Mouse (Mus musculus): ENCODE measurements around the gene Ak5. TPM values are rescaled to one million over a fixed set of nuclear protein-coding genes. Genes with fewer than 3 reads are reported as not detected.
"Not testable (repeated sequence)": the region's sequence is repeated elsewhere in the genome, so short reads cannot be mapped to it uniquely, and the experiment has no call there.

Ak5 gene
- total and polyA plus RNA-seq, 2 experiments from 2014 or later: 0.11 TPM; not detected in 1

- DNase-seq (ENCODE audit: low spot score) (no peak), ATAC-seq (ENCODE audit: insufficient read depth, low read depth) (no peak)
- 69% methylated on average over 6 of the region's 6 CpGs for WGBS
- Histone ChIP-seq H3K9ac (replicated peaks; ENCODE audit: low read depth, low read length) (no peak overlapping the region), H3K27me3 (ENCODE audit: control insufficient read depth, insufficient read depth, low read length) (no peaks in the 10 kb centered on the region), H3K4me1 (ENCODE audit: control insufficient read depth, insufficient read depth) (no peaks in the 10 kb centered on the region), H3K4me2 (ENCODE audit: low read depth, low read length) (no peak overlapping the region), H3K36me3 (replicated peaks; ENCODE audit: control insufficient read depth, insufficient read depth, low read length) (no peaks in the 10 kb centered on the region), H3K9me3 (replicated peaks; ENCODE audit: control insufficient read depth, low read length) (no peaks in the 10 kb centered on the region), H3K4me3 (ENCODE audit: low read depth, low read length) (no peak overlapping the region), H3K27ac (ENCODE audit: low read depth) (no peak overlapping the region)
- TF ChIP-seq EP300 (IDR thresholded peaks at IDR 0.05; ENCODE audit: low read depth): no peak
Measured at GRCm38 (mm10) chr3:152585581-152585980, 82.6 kb downstream of the Ak5 start.

GRCm38 (mm10) chr3:152583033-152583432, 85.1 kb downstream of the Ak5 start:
- no peaks in the 10 kb centered on the region for H3K4me1 ChIP-seq (ENCODE audit: control insufficient read depth, insufficient read depth)
- H3K36me3 ChIP-seq (replicated peaks; ENCODE audit: control insufficient read depth, insufficient read depth, low read length): no peaks in the 10 kb centered on the region
- ATAC-seq (ENCODE audit: insufficient read depth, low read depth) (no peak), DNase-seq (ENCODE audit: low spot score) (no peak)
- no peak for TF ChIP-seq EP300 (IDR thresholded peaks at IDR 0.05; ENCODE audit: low read depth)
- TF ChIP-seq CTCF (IDR thresholded peaks at IDR 0.05; ENCODE audit: low read depth): no peak
- H3K9me3 ChIP-seq (replicated peaks; ENCODE audit: control insufficient read depth, low read length): no peaks in the 10 kb centered on the region
- no peak overlapping the region for H3K27ac ChIP-seq (ENCODE audit: low read depth)
- H3K9ac ChIP-seq (replicated peaks; ENCODE audit: low read depth, low read length): no peak overlapping the region
- H3K27me3 ChIP-seq (ENCODE audit: control insufficient read depth, insufficient read depth, low read length): no peaks in the 10 kb centered on the region
- H3K4me2 ChIP-seq (ENCODE audit: low read depth, low read length): no peak overlapping the region
- no peak overlapping the region for H3K4me3 ChIP-seq (ENCODE audit: low read depth, low read length)

GRCm38 (mm10) chr3:152581853-152582252, 86.3 kb downstream of the Ak5 start:
- H3K4me2 ChIP-seq (ENCODE audit: low read depth, low read length); ATAC-seq (ENCODE audit: insufficient read depth, low read depth); H3K27ac ChIP-seq (ENCODE audit: low read depth); DNase-seq (ENCODE audit: low spot score); H3K9me3 ChIP-seq (replicated peaks; ENCODE audit: control insufficient read depth, low read length); H3K4me3 ChIP-seq (ENCODE audit: low read depth, low read length); H3K4me1 ChIP-seq (ENCODE audit: control insufficient read depth, insufficient read depth); H3K36me3 ChIP-seq (replicated peaks; ENCODE audit: control insufficient read depth, insufficient read depth, low read length); H3K9ac ChIP-seq (replicated peaks; ENCODE audit: low read depth, low read length); H3K27me3 ChIP-seq (ENCODE audit: control insufficient read depth, insufficient read depth, low read length): not testable (repeated sequence)
- WGBS: 84% methylated on average over 3 of the region's 3 CpGs

GRCm38 (mm10) chr3:152579984-152580591, 88.1 kb downstream of the Ak5 start:
- 53% methylated on average over 10 of the region's 10 CpGs for WGBS
- Histone ChIP-seq H3K27ac (ENCODE audit: low read depth) (no peak overlapping the region), H3K27me3 (ENCODE audit: control insufficient read depth, insufficient read depth, low read length) (no peaks in the 10 kb centered on the region), H3K36me3 (replicated peaks; ENCODE audit: control insufficient read depth, insufficient read depth, low read length) (no peaks in the 10 kb centered on the region), H3K4me3 (ENCODE audit: low read depth, low read length) (no peak overlapping the region), H3K4me1 (ENCODE audit: control insufficient read depth, insufficient read depth) (no peaks in the 10 kb centered on the region), H3K9ac (replicated peaks; ENCODE audit: low read depth, low read length) (no peak overlapping the region), H3K9me3 (replicated peaks; ENCODE audit: control insufficient read depth, low read length) (no peaks in the 10 kb centered on the region), H3K4me2 (ENCODE audit: low read depth, low read length) (no peak overlapping the region)
- ATAC-seq (ENCODE audit: insufficient read depth, low read depth) (no peak), DNase-seq (ENCODE audit: low spot score) (no peak)
- TF ChIP-seq CTCF (IDR thresholded peaks at IDR 0.05; ENCODE audit: low read depth): no peak
- TF ChIP-seq EP300 (IDR thresholded peaks at IDR 0.05; ENCODE audit: low read depth): no peak

GRCm38 (mm10) chr3:152578282-152579228, 89.6 kb downstream of the Ak5 start:
- no peak overlapping the region for H3K9ac ChIP-seq (replicated peaks; ENCODE audit: low read depth, low read length)
- no peak for TF ChIP-seq EP300 (IDR thresholded peaks at IDR 0.05; ENCODE audit: low read depth)
- TF ChIP-seq CTCF (IDR thresholded peaks at IDR 0.05; ENCODE audit: low read depth): no peak
- no peak overlapping the region for H3K4me2 ChIP-seq (ENCODE audit: low read depth, low read length)
- H3K36me3 ChIP-seq (replicated peaks; ENCODE audit: control insufficient read depth, insufficient read depth, low read length): no peaks in the 10 kb centered on the region
- H3K27me3 ChIP-seq (ENCODE audit: control insufficient read depth, insufficient read depth, low read length): no peaks in the 10 kb centered on the region
- H3K4me3 ChIP-seq (ENCODE audit: low read depth, low read length): no peak overlapping the region
- 77% methylated on average over 26 of the region's 26 CpGs for WGBS
- H3K4me1 ChIP-seq (ENCODE audit: control insufficient read depth, insufficient read depth): no peaks in the 10 kb centered on the region
- no peak for DNase-seq (ENCODE audit: low spot score)
- H3K9me3 ChIP-seq (replicated peaks; ENCODE audit: control insufficient read depth, low read length): no peaks in the 10 kb centered on the region
- no peak for ATAC-seq (ENCODE audit: insufficient read depth, low read depth)
- H3K27ac ChIP-seq (ENCODE audit: low read depth): no peak overlapping the region

Data from heart, postnatal 0 days (tissue).